ENCODE assay signal across 9 mouse cellular contexts in genomic region chr13:97764067-97764466, GRCm38 (mm10). TPM values are rescaled to one million over a fixed set of nuclear protein-coding genes. Genes with fewer than 3 reads are reported as not detected.
DNase-seq lines count a peak whose midpoint lies in the region; ATAC-seq and TF ChIP-seq lines count a peak whose summit lies in the region.
"Had no signal": no experiment of that assay in that cellular context is flagged by ENCODE, and none has a peak within 500 bp of the region (broad histone marks: within the 10 kb centered on the region; RNA-seq: fewer than 3 reads in every experiment).

No protein-coding gene starts in this region.

- peak; percentile 17 for DNase-seq in embryo, embryonic 10.5 days (ENCODE audit: low spot score)
- no peak for DNase-seq in embryo, embryonic 11 days
- peak; percentile 18 for DNase-seq in gastrocnemius, postnatal 25 days
- no peak for DNase-seq in B cell, adult 2 months
- DNase-seq in left cerebral cortex, adult 2 months (ENCODE audit: extremely low spot score in 1 of 2, low spot score in 2 of 2), result no peak
- DNase-seq: layer of hippocampus, adult 9-11 months had no signal

- no peak for ATAC-seq in liver, embryonic 16.5 days (ENCODE audit: low read depth)
- ATAC-seq in liver, embryonic 12.5 days, result no peak
- ATAC-seq in limb, embryonic 13.5 days (ENCODE audit: low FRiP score, low read depth), result peak; percentile 55; the same call in 1 of the 2 replicates

- no peak overlapping the region for H3K9ac ChIP-seq in liver, embryonic 16.5 days (ENCODE audit: low read depth, low read length)
- H3K9ac ChIP-seq in liver, embryonic 12.5 days, result no peak overlapping the region
- no peak overlapping the region for H3K9ac ChIP-seq in limb, embryonic 13.5 days

- no peaks in the 10 kb centered on the region for H3K9me3 ChIP-seq in liver, embryonic 16.5 days (replicated peaks; ENCODE audit: control insufficient read depth, low read length)
- no peaks in the 10 kb centered on the region for H3K9me3 ChIP-seq in liver, embryonic 12.5 days (replicated peaks)
- no peaks in the 10 kb centered on the region for H3K9me3 ChIP-seq in limb, embryonic 13.5 days

- H3K4me2 ChIP-seq in liver, embryonic 16.5 days (ENCODE audit: low read depth, low read length), result no peak overlapping the region
- no peak overlapping the region for H3K4me2 ChIP-seq in liver, embryonic 12.5 days
- H3K4me2 ChIP-seq in limb, embryonic 13.5 days (replicated peaks), result peak overlapping the region; percentile 38

- peaks cover 26% of the 10 kb centered on the region for H3K4me1 ChIP-seq in liver, embryonic 16.5 days (ENCODE audit: control insufficient read depth, low read depth, low read length)
- H3K4me1 ChIP-seq in liver, embryonic 12.5 days, result peaks cover 54% of the 10 kb centered on the region
- H3K4me1 ChIP-seq in limb, embryonic 13.5 days, result peaks cover 11% of the 10 kb centered on the region

- H3K4me3 ChIP-seq in liver, embryonic 16.5 days (ENCODE audit: low read depth, low read length), result no peak overlapping the region
- H3K4me3 ChIP-seq in liver, embryonic 12.5 days, result no peak overlapping the region
- H3K4me3 ChIP-seq in limb, embryonic 13.5 days, result no peak overlapping the region
- no peak overlapping the region for H3K4me3 ChIP-seq in left cerebral cortex, adult 2 months

- H3K27me3 ChIP-seq in liver, embryonic 16.5 days (ENCODE audit: control insufficient read depth, insufficient read depth, low read depth, low read length), result no peaks in the 10 kb centered on the region
- H3K27me3 ChIP-seq in liver, embryonic 12.5 days (replicated peaks), result no peaks in the 10 kb centered on the region
- H3K27me3 ChIP-seq in limb, embryonic 13.5 days, result no peaks in the 10 kb centered on the region

- 75% methylated on average over 7 of the region's 7 CpGs for WGBS in liver, embryonic 16.5 days (ENCODE audit: insufficient replicate concordance)
- 73% methylated on average over 7 of the region's 7 CpGs for WGBS in liver, embryonic 12.5 days (ENCODE audit: insufficient replicate concordance)
- 59% methylated on average over 7 of the region's 7 CpGs for WGBS in limb, embryonic 13.5 days

- TF ChIP-seq CTCF in left cerebral cortex, adult 2 months (IDR thresholded peaks at IDR 0.05), result no peak

- intact Hi-C loops in left cerebral cortex, adult 2 months (cut with DNase I), result no loop called here

- H3K27ac ChIP-seq in liver, embryonic 16.5 days (ENCODE audit: low read length), result peak overlapping the region; percentile 12; the same call in 1 of the 2 replicates
- H3K27ac ChIP-seq in liver, embryonic 12.5 days, result no peak overlapping the region
- peak overlapping the region; percentile 80 for H3K27ac ChIP-seq in limb, embryonic 13.5 days
- H3K27ac ChIP-seq in left cerebral cortex, adult 2 months, result no peak overlapping the region

- H3K36me3 ChIP-seq in liver, embryonic 16.5 days (ENCODE audit: control insufficient read depth, insufficient read depth), result no peaks in the 10 kb centered on the region
- H3K36me3 ChIP-seq in liver, embryonic 12.5 days, result no peaks in the 10 kb centered on the region
- no peaks in the 10 kb centered on the region for H3K36me3 ChIP-seq in limb, embryonic 13.5 days

RNA-seq across cellular contexts. Expression of gene Gm10260, which starts 3.6 kb away (rescaled TPM):
- polyA plus RNA-seq in liver, embryonic 16.5 days (2015; fragmentation: Nextera tagmentation; extraction: Ambion mirVana), result 4.4 and 4.9 TPM in 2 replicates
- polyA plus RNA-seq in liver, embryonic 12.5 days (2016; fragmentation: Nextera tagmentation; extraction: Ambion mirVana), result 3.4 and 5.3 TPM in 2 replicates
- total RNA-seq in gastrocnemius, postnatal 25 days (2021), result 10 to 100 TPM; 88.9 to 97.1 TPM
- 6.6 and 7.5 TPM in 2 replicates for polyA plus RNA-seq in limb, embryonic 13.5 days (2015; fragmentation: Nextera tagmentation; extraction: Ambion mirVana)
- total RNA-seq in left cerebral cortex, adult 2 months (2021), result 10 to 100 TPM; 72.1 to 82.4 TPM

Comparison
In these comparisons a context has a peak if more than half of its experiments do, and no peak if none do; other contexts are left out.
1. DNase-seq: peak in embryo, embryonic 10.5 days (single experiment) and gastrocnemius, postnatal 25 days (single experiment); none in embryo, embryonic 11 days (single experiment), B cell, adult 2 months (0 of 2) and left cerebral cortex, adult 2 months (0 of 2).
2. H3K27ac ChIP-seq: peak in liver, embryonic 16.5 days (single experiment) and limb, embryonic 13.5 days (single experiment); none in liver, embryonic 12.5 days (single experiment) and left cerebral cortex, adult 2 months (single experiment).